Mouse (Mus musculus) MEL (cell line): ENCODE results near the gene Akap13.
A peak's percentile ranks its signal among the peaks of the same experiment; 100 is the strongest.

Source experiments
- CTCF ChIP-seq, 3 experiments: IDR thresholded peaks in 2 of 3; conservative IDR thresholded peaks in 1 of 3; 2 replicates each; pipeline ENCODE4 v1.5.1; 2011 to 2012; ENCODE audit warnings: low read length in 3 of 3, low read depth in 2 of 3, mild to moderate bottlenecking in 2 of 3, improper control_type of control experiment in 1 of 3, inconsistent platforms in 1 of 3, mixed read lengths in 1 of 3, moderate library complexity in 1 of 3; ENCODE audit not compliant: control insufficient read depth in 1 of 3, insufficient read depth in 1 of 3, poor library complexity in 1 of 3, severe bottlenecking in 1 of 3
- GABPA ChIP-seq: IDR thresholded peaks from 2 replicates; pipeline ENCODE4 v1.6.1; 2012; ENCODE audit warnings: low read depth, mild to moderate bottlenecking, inconsistent platforms, low read length, improper control_type of control experiment, moderate library complexity
- GATA1 ChIP-seq: IDR thresholded peaks from 2 replicates; pipeline ENCODE4 v1.6.1; 2011; ENCODE audit warnings: low read depth, low read length, improper control_type of control experiment
- KAT2A ChIP-seq: conservative IDR thresholded peaks from 2 replicates; pipeline ENCODE4 v1.6.1; 2012; ENCODE audit warnings: low read depth, low read length, improper control_type of control experiment, inconsistent platforms
- POLR2AphosphoS2 ChIP-seq: IDR thresholded peaks from 2 replicates; pipeline ENCODE4 v1.6.1; 2011; ENCODE audit warnings: low read length, improper control_type of control experiment
- TCF12 ChIP-seq: IDR thresholded peaks from 2 replicates; pipeline ENCODE4 v1.6.1; 2014; ENCODE audit warnings: low read depth, mild to moderate bottlenecking, inconsistent platforms, low read length, improper control_type of control experiment, moderate library complexity
- ZMIZ1 ChIP-seq: IDR thresholded peaks from 2 replicates; pipeline ENCODE4 v1.6.1; 2012; ENCODE audit warnings: low read depth, mild to moderate bottlenecking, inconsistent platforms, low read length, improper control_type of control experiment, moderate library complexity

- TF ChIP-seq ZMIZ1 (no peak), GABPA (no peak), POLR2AphosphoS2 (no peak), KAT2A (no peak), GATA1 (no peak), CTCF (IDR thresholded peaks at IDR 0.05 in 2 of 3, conservative IDR thresholded peaks at IDR 0.05 in 1 of 3; ENCODE audit: control insufficient read depth in 1 of 3, insufficient read depth in 1 of 3, low read depth in 2 of 3, low read length in 3 of 3, poor library complexity in 1 of 3, severe bottlenecking in 1 of 3) (peak in 2 of 3 experiments; percentile 23 to 62; a peak in 3 of 6 replicates), TCF12 (no peak)
These were observed 100.6 kb downstream of the Akap13 start for GRCm38 (mm10) chr7:75555940-75556339.
